Mouse (Mus musculus) heart, postnatal 0 days (tissue): Measurements from ENCODE around the gene Rapgef5. TPM values are rescaled to one million over a fixed set of nuclear protein-coding genes. Genes with fewer than 3 reads are reported as not detected.

ENCODE experiments used
- ATAC-seq: fragments of 200-750 bp; cut with Nextera tagmentation; 2 replicates; pipeline ENCODE4 v1.8.0; 2017; ENCODE audit warnings: low read depth, moderate number of reproducible peaks, moderate library complexity; ENCODE audit not compliant: insufficient read depth
- DNase-seq: peaks from one replicate; pipeline ENCODE4 v3.0.0-alpha.2; 2016; ENCODE audit warnings: low spot score
- H3K27ac ChIP-seq: fragments of 300-500 bp; sonication (generic); 2 replicates; pipeline ENCODE4 v1.5.1; 2014; ENCODE audit warnings: low read depth, mild to moderate bottlenecking
- H3K27me3 ChIP-seq: fragments of 300-500 bp; sonication (generic); 2 replicates; pipeline ENCODE4 v1.6.1; 2014; ENCODE audit warnings: low read length, mixed read lengths; ENCODE audit not compliant: control insufficient read depth, insufficient read depth
- H3K36me3 ChIP-seq: fragments of 300-500 bp; sonication (generic); replicated peaks from 2 replicates; pipeline ENCODE4 v1.6.1; 2014; ENCODE audit warnings: low read length, mixed read lengths; ENCODE audit not compliant: control insufficient read depth, insufficient read depth
- H3K4me1 ChIP-seq: fragments of 300-500 bp; sonication (generic); 2 replicates; pipeline ENCODE4 v1.6.1; 2014; ENCODE audit warnings: antibody characterized with exemption; ENCODE audit not compliant: control insufficient read depth, insufficient read depth
- H3K4me2 ChIP-seq: fragments of 300-500 bp; sonication (generic); 2 replicates; pipeline ENCODE4 v1.6.1; 2014; ENCODE audit warnings: low read depth, mild to moderate bottlenecking, low read length, moderate library complexity
- H3K4me3 ChIP-seq: fragments of 300-500 bp; sonication (generic); 2 replicates; pipeline ENCODE4 v1.5.1; 2014; ENCODE audit warnings: low read depth, low read length
- H3K9ac ChIP-seq: fragments of 300-500 bp; sonication (generic); replicated peaks from 2 replicates; pipeline ENCODE4 v1.6.1; 2014; ENCODE audit warnings: low read depth, low read length, mixed read lengths
- H3K9me3 ChIP-seq: fragments of 300-500 bp; sonication (generic); replicated peaks from 2 replicates; pipeline ENCODE4 v1.6.1; 2016; ENCODE audit warnings: low read length; ENCODE audit not compliant: control insufficient read depth
- CTCF ChIP-seq: IDR thresholded peaks from 2 replicates; pipeline ENCODE4 v1.5.1; 2016; ENCODE audit warnings: antibody characterized with exemption, control low read depth, low read depth
- EP300 ChIP-seq: IDR thresholded peaks from 2 replicates; pipeline ENCODE4 v1.6.1; 2016; ENCODE audit warnings: antibody characterized with exemption, low read depth
- WGBS: fragments of 180-500 bp; shearing (Covaris S2); extraction: QIAGEN DNeasy Blood & Tissue Kit; methylation state at CpG from one replicate; pipeline ENCODE4 v1.1.7; 2014; 5-methylcytosine and 5-hydroxymethylcytosine counted together
- polyA plus RNA-seq: library from polyadenylated mRNA; unstranded; fragments of >200 nt; fragmentation: Nextera tagmentation; extraction: Ambion mirVana; gene quantifications from 2 replicates; pipeline ENCODE4 v1.2.1, GENCODE M21; 2015
- total RNA-seq: library from RNA; depleted of rRNA; stranded (reverse); fragments of >200 nt; gene quantifications from 2 replicates; pipeline ENCODE4 v1.2.3, GENCODE M21; 2014; ENCODE audit warnings: low replicate concordance

The Rapgef5 gene
- total and polyA plus RNA-seq, 2 experiments from 2014 or later, result 11.1 to 30.8 TPM

DNA sequence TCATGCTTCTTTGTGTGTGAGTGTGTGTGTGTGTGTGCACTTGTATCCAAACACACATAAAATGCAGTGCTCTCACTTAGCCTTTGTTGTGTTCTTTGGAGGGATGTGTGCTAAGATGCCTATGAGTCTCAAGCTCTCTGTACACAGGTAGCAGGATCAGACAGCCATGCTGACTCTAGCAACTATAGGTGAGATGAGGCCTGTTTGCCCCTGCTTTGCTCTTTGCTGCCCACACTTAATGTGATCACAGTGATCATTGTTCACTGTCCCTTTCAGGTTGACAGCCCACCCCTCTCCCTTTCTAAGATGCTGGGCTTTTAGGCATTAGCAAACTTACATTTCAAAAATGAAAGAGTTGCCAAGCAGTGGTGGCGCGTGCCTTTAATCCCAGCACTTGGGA lies 158.2 kb downstream of the Rapgef5 start:
- H3K9ac ChIP-seq, result no peak overlapping the region
- H3K4me3 ChIP-seq, result no peak overlapping the region
- no peaks in the 10 kb centered on the region for H3K9me3 ChIP-seq
- peaks cover 11% of the 10 kb centered on the region for H3K4me1 ChIP-seq
- H3K36me3 ChIP-seq, result no peaks in the 10 kb centered on the region
- no peak overlapping the region for H3K4me2 ChIP-seq
- no peak overlapping the region for H3K27ac ChIP-seq
- H3K27me3 ChIP-seq, result no peaks in the 10 kb centered on the region
- ATAC-seq, result no peak
- WGBS, result 94% methylated on average over 2 of the region's 2 CpGs
- DNase-seq, result no peak
- no peak for TF ChIP-seq CTCF
- no peak for TF ChIP-seq EP300

DNA sequence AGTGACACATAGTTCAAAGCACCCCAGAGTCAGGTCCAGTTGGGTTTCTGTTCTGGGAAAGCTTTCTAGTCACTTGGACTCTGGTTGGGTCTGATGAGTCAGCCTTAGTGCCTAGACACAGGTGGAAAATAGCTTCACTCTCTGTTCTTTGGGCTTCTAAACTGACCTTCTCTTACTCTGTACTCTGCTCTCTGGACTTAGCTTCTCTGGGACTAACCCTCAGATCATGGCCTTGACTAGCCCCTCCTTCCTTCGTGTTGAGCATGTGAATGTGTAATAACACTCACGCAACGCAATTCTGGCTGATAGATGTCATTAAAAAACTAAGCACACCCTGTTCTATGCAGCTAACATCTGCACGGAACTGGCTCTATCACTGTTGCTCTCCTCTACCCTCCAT lies 160.0 kb downstream of the Rapgef5 start:
- ATAC-seq, result no peak
- no peak for TF ChIP-seq CTCF
- TF ChIP-seq EP300, result no peak
- WGBS, result 90% methylated on average over 4 of the region's 4 CpGs

DNA sequence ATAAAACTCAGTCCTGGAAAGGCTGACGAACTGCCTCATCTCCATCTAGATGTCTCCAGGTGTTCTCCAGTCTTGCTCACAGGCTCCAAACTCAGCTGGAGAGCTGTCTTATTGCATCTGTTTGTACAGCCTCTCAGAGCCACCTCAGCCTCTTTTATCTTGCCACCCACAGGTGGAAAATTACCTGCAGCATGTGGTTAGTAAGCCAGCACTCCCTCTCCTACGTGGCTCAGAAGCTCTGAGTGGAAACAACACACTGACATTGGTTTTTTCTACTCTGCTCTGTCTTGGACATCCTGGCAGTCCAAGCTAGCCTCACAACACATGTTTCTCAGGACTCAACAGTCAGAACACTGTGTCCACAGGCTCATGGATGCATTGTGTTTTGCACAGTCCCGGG lies 162.6 kb downstream of the Rapgef5 start:
- DNase-seq (no peak), ATAC-seq (no peak)
- Histone ChIP-seq H3K9ac (no peak overlapping the region), H3K27ac (no peak overlapping the region), H3K4me3 (no peak overlapping the region), H3K9me3 (no peaks in the 10 kb centered on the region), H3K4me1 (peaks cover 20% of the 10 kb centered on the region), H3K27me3 (no peaks in the 10 kb centered on the region), H3K4me2 (no peak overlapping the region), H3K36me3 (no peaks in the 10 kb centered on the region)
- WGBS, result 77% methylated on average over 3 of the region's 3 CpGs
- no peak for TF ChIP-seq CTCF
- TF ChIP-seq EP300, result no peak

More for the DNA sequence above, 160.0 kb downstream of the Rapgef5 start:
- Histone ChIP-seq H3K27me3 (no peaks in the 10 kb centered on the region), H3K36me3 (no peaks in the 10 kb centered on the region), H3K4me1 (peaks cover 22% of the 10 kb centered on the region), H3K9ac (no peak overlapping the region), H3K9me3 (no peaks in the 10 kb centered on the region), H3K4me2 (no peak overlapping the region), H3K27ac (no peak overlapping the region), H3K4me3 (no peak overlapping the region)
- DNase-seq, result no peak

DNA sequence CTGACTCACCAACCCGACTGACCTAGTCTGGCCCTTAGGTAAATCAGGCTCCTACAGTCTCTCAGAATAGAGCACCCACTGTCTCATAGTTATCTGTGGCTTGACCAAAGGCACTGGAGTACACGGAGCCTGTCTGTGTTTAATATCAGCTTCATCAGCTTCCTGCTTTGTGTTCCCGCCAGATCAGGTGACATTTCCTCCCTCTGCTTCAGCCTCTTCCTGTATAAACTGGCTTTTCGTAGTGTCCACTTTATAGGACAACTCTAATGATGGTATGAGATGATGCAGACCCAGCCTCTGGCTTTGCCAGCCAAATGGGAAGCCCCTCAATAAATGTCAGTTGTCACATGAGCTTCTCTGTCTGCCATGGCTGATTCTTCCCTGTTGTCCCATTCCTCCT lies 163.5 kb downstream of the Rapgef5 start:
- Histone ChIP-seq H3K4me1 (peaks cover 20% of the 10 kb centered on the region), H3K27me3 (no peaks in the 10 kb centered on the region), H3K9me3 (no peaks in the 10 kb centered on the region), H3K36me3 (no peaks in the 10 kb centered on the region), H3K4me2 (no peak overlapping the region), H3K4me3 (no peak overlapping the region), H3K9ac (no peak overlapping the region), H3K27ac (no peak overlapping the region)
- ATAC-seq (no peak), DNase-seq (no peak)
- 45% methylated on average over 4 of the region's 4 CpGs for WGBS
- TF ChIP-seq CTCF (no peak), EP300 (no peak)

DNA sequence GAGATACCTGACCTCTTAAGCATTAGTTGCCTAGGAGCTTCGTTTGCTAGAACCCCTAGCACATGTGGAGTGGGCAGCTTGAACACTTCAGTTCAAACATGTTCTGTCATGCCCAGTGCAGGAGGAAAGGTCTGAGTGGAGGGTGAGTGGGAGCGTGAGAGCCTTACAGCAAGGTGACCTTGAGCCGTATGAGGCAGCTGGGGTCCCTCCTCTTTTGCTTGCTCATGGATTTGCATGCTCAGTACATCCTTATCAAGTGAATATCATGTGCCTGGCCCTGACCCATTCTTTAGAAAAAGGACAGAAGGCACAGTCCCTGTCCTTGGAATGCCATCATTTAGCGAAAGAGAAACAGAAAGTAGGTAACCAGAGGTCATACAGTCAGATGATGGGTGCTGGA lies 165.0 kb downstream of the Rapgef5 start:
- H3K9me3 ChIP-seq, result no peaks in the 10 kb centered on the region
- DNase-seq (no peak), ATAC-seq (no peak)
- H3K4me3 ChIP-seq, result no peak overlapping the region
- peaks cover 16% of the 10 kb centered on the region for H3K4me1 ChIP-seq
- H3K4me2 ChIP-seq, result no peak overlapping the region
- H3K27me3 ChIP-seq, result no peaks in the 10 kb centered on the region
- no peak overlapping the region for H3K9ac ChIP-seq
- H3K36me3 ChIP-seq, result no peaks in the 10 kb centered on the region
- no peak for TF ChIP-seq EP300
- WGBS, result 71% methylated on average over 4 of the region's 4 CpGs
- H3K27ac ChIP-seq, result no peak overlapping the region

DNA sequence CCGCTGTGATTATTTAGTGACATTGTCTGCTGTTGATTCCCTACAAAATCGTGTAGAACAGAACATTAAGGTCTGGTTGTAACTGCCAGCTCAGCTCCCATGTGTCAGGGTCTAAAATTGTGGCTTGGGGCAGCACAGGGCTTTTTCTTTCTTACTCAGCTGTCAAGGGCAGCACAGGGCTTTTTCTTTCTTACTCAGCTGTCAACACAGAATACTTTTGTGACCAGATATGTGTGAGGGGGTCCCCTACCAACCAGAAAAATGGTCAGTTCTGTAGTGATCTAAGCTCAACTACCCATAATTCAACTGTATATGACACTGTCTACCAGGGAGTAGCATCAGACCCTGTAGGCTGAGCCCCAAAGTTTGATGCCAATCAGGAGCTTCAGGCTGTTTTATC lies 167.1 kb downstream of the Rapgef5 start:
- no peak overlapping the region for H3K9ac ChIP-seq
- H3K4me2 ChIP-seq, result no peak overlapping the region
- peaks cover 16% of the 10 kb centered on the region for H3K4me1 ChIP-seq
- ATAC-seq, result no peak
- no peak for TF ChIP-seq EP300
- no peak for TF ChIP-seq CTCF
- no peaks in the 10 kb centered on the region for H3K27me3 ChIP-seq
- WGBS, result 56% methylated on average over 2 of the region's 2 CpGs
- no peak overlapping the region for H3K4me3 ChIP-seq
- H3K36me3 ChIP-seq, result no peaks in the 10 kb centered on the region
- no peaks in the 10 kb centered on the region for H3K9me3 ChIP-seq
- no peak overlapping the region for H3K27ac ChIP-seq
- DNase-seq, result no peak
